Mouse (Mus musculus) olfactory bulb, adult 2 months (tissue): Measurements from ENCODE around the gene Tent4b.

ENCODE experiments used
- CTCF ChIP-seq: fragments of 200-500 bp; IDR thresholded peaks from 2 replicates; pipeline ENCODE4 v1.5.1; 2012; ENCODE audit warnings: low read depth, mild to moderate bottlenecking, low read length, moderate library complexity; ENCODE audit not compliant: insufficient read depth
- POLR2A ChIP-seq: fragments of 200-500 bp; IDR thresholded peaks from 2 replicates; pipeline ENCODE4 v1.6.1; 2012; ENCODE audit warnings: mild to moderate bottlenecking, low read depth, low read length, moderate library complexity; ENCODE audit not compliant: insufficient read depth

GRCm38 (mm10) chr8:88288622-88289242, 89.7 kb downstream of the Tent4b start:
- TF ChIP-seq POLR2A, result no peak
- no peak for TF ChIP-seq CTCF
